Mouse (Mus musculus) granulocyte monocyte progenitor cell, adult 5-6 weeks (primary cell): ENCODE results near the gene Arhgef3. TPM values are rescaled to one million over a fixed set of nuclear protein-coding genes. Genes with fewer than 3 reads are reported as not detected.
"Not testable (repeated sequence)": the region's sequence is repeated elsewhere in the genome, so short reads cannot be mapped to it uniquely, and the experiment has no call there.

Experiments used
- ATAC-seq: replicated peaks from 2 replicates; pipeline ENCODE4 v1.8.0; 2016; ENCODE audit warnings: mild to moderate bottlenecking, moderate TSS enrichment, inconsistent platforms; ENCODE audit not compliant: poor library complexity, severe bottlenecking
- total RNA-seq, 2 experiments: library from RNA; stranded (forward) in 1 of 2; stranded (reverse) in 1 of 2; fragments of 200-712, 200-1000 nt in 1 of 2; fragments of >200 nt in 1 of 2; fragmentation: Nextera tagmentation in 1 of 2; gene quantifications; 2 replicates each; pipeline ENCODE4 v1.2.3; 2014 to 2017

Gene Arhgef3
- total RNA-seq, 2 experiments from 2014 or later: 13.8 to 14.7 TPM

DNA sequence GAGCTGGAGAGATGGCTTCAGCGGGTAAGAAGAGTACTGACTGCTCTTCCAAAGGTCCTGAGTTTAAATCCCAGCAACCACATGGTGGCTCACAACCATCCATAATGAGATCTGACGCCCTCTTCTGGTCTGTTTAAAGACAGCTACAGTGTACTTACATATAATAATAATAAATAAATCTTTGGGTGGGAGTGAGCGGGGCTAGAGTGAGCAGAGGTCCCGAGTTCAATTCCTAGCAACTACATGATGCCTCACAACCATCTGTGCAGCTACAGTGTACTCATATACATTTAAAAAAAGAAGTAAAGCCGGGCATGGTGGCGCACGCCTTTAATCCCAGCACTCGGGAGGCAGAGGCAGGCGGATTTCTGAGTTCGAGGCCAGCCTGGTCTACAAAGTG is 132.2 kb downstream of the Arhgef3 start:
- not testable (repeated sequence) for ATAC-seq

DNA sequence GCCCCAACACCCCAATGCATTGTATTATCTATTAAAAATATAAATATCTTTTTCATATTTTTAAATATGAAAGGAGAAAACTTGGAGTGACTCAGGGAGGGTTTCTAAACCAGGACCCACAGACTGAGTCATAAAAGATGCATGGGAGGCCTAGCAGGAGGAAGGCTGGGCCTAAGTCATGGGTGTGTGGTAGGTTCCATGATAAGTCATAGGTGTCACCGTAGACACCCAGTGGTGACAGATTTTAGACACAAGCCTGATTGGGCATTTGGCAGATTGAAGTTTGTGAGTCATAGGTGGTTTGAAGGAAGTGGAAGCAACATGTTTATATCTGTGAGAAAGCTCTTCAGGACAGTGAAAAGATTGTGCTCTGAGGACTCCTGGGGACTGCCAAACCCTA is 134.4 kb downstream of the Arhgef3 start:
- ATAC-seq: no peak

DNA sequence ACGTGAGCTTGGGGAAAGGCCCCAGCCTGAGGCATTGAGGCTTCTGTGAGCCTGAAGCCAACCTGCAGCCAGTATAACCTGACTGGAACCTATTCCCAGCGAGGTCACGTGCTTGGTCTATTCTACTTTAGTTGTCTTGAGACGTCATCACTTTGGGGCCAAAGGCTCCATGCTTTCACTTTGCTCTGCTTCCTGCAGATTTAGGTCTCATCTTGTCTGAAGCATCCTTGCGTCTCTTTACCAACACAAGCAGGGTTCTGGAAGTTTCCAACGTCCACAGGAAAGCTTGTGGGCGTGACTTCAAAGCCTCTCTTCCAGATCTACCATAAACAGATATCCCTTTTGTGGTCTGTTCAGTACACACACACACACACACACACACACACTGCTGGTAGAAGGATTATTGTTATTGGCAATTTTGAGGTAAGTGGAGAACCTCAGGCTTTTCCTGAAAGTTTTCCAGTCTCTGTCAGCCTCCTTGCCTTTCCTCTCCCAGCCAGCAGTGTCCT is 135.6 kb downstream of the Arhgef3 start:
- no peak for ATAC-seq

DNA sequence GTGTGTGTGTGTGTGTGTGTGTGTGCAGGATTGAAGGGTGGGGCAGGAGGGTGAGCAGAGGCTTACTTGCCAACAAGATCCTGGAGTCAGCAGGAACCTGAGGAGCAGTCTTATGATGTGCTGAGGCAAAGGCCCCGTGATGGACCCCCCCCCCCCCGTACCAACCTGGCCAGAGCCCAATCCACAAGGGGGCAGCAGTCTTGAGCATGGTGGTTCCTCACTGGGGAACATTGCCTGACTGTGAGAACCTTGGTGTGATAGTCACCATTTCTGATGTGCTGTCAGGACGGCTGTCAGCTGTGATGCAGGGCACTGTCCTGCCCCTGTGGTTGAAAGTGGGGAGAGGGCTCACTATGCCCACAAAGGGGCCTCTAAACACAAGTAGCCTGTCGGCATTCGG is 138.7 kb downstream of the Arhgef3 start:
- ATAC-seq: no peak

DNA sequence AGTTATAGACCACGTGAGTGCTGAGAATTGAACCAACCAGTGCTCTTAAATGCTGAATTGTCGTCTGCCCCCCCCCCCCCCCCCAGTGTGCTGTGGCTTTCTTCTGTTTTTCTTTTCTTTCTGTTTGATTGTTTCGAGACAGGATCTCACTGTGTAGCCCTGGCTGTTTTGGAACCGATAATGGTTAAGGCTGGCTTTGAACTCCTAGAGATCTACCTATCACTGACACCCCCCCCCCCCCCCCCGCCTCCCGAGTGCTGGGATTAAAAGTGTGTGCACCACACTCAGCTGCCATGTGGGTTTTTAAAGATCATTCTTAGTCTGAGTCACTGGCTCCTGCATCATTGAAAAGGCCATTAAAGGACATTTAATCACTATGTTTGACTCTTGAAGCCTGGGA is 147.7 kb downstream of the Arhgef3 start:
- no peak for ATAC-seq

DNA sequence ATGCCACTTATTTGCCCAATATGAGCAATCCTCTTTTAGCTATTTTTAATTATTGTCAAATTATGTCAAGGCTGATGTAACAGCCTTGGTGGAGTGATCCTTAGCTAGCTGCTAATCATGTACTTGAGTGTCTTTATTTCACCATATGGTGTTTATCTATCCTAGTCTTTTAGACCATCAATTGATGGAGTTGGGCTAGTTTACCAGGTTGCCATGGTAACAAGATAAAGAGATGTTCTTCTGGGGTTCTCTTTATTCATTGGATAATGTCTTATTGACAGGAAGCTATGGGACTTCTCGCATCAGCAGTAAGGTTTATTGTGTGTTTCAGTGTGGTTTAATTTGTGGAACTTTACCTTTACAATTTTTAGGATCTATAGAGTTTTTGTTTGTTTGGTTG is 151.9 kb downstream of the Arhgef3 start:
- no peak for ATAC-seq

DNA sequence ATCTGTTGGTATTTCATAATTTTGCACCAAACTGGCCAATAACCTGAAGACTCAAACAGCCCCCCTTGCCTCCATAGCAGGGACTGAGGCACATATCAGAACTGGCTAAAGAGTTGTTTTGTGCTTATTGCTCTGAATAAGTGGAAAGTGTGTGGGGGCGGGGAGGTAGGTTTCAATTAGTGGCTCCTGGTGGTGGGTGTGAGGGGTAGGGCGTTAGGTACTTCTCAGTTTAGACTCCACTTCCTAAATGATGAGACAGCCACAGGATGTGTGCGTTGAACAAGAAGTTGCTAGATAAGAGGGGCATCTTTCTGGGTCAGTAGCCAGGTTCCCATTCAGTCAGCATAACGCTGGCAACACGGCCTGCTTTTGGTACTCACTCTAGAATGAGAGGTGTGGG is 153.4 kb downstream of the Arhgef3 start:
- ATAC-seq: no peak

DNA sequence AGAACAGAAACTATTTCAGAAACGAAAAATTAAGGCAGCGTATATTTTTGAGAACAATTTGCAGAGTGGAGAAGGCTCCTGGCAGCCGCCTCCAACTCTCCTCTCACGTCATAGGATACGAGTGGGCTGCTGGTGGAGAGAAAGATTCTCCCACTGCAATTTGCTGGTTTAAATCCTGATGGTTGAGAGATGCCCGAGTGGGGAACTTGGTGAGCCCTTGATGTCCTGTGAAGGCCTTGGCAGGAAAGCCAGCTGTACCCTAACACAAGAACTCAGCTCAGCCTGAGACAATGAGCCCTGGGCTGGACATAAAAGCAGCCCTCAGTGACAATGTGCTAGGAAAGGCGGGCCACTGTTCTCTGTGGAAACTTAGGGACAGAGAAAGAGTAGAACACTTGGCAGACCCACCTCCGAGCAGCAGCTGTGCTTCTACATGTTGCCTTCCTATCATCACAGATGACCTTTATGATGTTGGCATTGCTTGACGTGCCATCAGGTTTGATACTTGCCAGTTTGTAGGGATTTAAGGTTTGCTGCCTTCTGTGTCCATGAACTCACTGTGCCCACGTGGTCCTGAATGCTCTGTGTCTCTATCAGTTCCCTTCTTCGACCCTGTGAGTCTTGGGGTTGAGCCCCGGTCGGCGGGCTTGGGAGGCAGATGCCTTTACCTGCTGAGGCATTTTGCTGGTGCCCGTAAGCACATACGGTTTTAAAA is 154.4 kb downstream of the Arhgef3 start:
- ATAC-seq: no peak

DNA sequence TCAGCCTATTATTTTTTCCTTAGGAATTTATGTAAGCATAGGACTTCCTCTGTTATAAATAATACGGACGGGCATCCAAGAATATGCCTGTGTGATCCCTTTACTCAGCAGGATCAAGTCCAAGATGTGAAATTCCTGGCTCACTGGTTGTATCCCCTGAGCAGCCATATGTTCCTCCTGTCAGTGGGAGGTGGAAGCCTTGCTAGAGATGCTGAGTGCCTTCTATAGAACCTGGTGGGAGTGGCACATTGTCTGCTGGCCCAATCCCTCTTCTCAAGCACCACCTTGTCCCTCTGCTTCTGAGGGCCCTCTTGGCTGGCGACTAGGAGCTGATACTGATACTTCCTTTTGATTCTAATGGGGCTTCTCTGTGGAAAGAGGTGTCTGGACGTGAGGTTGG is 155.1 kb downstream of the Arhgef3 start:
- ATAC-seq: no peak

DNA sequence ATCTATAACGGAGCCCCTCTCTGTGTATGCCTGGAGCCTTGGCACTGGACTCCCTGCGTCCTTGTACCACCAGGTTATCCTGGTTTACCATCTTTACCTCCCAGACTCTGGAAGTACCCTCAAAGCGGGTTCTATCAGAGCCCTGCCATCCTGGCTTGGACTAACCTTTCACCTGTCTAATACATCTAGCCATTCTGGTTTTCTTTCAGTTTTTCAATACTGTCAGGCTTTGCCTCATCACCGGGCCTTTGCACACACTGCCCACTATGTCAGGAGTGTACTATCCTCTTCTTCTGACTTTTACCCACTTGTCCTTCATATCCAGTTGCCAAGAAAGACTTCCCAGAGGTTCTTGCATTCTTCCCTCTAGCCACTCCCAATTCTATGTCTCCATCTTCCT is 155.8 kb downstream of the Arhgef3 start:
- ATAC-seq: no peak

DNA sequence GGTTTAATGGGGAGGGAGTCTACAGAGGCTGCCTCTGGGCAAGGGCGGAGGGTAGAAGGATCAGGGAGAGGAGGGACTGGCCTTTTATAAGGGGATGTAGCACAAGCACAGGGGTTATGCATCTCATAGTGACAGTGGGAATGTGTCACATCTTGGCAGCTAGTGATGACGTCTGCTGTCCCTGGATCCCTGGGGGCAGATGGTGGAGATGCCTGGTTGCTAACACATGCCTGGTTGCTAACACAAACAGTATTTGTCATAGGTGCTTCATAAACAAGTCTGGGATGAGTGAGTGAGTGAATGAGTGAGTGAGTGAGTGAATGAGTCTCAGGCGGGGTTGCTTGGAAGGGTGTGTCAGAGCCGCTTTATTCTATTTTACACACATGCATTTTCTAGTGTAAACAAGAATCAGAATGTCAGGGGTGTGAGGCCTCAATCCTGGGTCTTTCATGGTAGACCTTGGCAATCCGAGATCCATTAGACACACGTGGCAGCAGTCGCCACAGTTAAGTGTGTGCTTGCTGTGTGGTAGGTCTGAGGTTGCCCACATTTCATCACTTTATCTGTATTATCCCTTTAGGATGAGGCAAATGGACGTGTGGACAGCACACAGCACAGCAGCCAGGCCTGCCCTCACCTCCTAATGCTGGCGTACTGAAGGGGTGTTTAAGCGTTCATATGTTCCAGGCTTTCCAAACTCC is 156.8 kb downstream of the Arhgef3 start:
- no peak for ATAC-seq

DNA sequence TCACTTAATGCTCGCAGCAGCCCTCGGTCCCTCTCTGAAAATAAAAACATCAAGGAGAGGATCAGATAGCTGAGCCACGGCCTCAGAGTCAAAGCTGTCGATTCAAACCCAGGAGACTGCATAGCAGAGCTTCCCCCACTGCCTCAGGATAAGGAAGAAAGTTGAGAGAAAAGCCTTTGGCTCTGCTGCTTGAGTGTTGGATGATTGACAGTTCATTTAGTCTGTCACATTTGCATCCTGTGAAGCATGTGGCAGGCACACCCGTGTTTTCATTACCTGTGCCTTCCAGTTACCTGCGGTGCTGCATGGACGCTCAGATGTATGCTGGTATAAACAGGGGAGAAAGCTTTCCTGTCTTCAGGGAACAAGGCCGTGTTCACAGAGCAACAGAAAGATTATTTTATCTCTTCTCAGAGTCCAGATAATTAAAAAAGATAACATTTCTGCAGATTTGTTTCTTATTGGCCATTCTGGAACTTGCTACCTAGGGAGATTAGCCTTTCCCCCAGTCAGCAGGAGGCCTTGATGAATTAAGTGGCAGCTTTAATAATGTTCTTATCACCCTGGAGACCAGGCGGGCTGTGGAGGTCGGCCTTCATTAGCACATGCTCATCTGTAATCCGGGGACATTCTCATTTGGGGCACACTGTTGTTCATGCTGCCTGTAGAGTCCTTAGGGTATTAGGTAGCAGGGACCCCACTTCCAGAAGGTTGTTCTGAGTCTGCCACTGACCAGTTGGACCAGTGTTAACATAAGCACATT is 157.6 kb downstream of the Arhgef3 start:
- ATAC-seq: no peak

DNA sequence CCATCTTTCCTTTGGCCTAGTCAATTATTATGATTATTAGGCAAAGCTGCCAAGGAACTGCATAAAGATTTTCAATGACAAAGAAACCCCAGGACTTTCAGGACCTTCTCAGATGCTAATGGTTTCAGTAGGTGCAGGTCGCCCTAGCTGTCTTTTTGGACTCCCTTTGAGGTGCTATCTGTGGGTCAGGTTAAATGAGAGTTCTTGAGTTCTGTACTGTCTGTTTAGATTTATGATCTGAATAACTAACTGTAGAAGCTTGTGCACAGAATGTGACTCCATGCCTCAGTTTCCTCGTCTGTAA is 158.1 kb downstream of the Arhgef3 start:
- ATAC-seq: no peak

DNA sequence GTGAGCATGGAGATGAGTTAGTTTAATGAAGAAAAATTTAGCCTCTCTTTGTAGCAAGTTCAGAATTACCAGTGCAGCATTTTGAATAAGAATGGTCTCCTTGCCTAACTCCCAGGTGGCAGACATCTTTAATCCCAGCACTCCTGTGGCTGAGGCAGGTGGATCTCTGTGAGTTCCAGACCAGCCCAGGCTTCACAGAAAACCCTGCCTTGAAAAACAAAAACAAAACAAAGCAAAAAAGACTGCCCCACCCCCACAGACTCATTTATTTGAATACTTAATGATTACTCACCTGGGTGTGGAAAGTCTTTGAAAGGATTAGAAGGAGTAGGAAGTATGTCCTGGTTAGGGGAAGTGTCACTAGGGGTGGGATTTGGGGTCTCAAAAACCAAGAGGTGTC is 158.5 kb downstream of the Arhgef3 start:
- no peak for ATAC-seq

DNA sequence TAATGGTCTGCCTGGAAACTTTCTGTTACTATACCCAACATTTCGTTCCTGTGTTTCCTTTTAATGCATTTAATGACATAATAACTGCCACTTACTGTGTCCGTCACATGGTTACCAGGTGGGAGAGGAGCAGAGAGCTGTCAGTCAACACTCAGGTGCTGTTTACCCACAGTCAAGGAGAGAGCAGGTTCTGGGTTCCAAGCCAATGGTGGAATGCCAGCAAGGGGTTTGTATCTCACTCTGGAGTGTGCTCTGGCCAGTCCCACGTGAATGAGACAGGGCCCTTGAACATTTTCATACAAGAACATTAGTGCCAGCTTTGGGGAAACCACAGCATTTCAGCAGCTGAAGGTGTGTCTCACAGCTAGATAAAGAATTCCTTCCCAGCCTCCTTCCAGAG is 162.6 kb downstream of the Arhgef3 start:
- no peak for ATAC-seq

DNA sequence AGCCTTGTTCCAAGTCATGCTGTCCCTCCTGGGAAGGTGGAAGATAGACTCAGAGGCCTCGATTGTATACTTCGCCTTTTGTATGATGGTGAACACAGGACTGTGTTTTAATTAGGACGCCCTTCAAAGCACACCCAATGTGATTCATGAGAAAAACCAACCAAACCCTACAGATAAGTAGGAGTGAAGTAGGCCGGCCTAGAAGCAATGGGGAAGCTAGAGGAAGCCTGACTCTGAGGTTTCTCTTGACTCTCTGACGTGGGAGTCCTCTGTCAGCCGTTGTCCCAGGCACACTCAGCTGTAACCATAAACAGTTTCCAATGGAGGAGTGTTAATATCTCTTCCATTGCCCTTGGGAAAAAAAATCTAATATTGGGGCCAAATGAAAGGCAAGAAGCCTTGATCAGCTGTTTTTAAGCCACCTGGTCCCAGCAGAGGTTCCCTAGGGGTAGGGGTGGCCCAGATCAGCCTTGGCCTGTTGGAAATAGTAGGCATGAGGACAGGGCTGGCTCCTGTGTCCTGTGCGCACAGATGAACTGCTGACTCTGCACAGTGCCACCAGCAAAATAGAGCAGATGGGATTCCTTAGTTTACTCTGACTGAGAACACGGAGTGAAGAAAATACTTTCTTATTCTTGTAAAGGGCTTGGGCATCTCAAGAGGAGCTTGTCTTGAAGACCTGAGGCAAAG is 165.6 kb downstream of the Arhgef3 start:
- ATAC-seq: no peak

DNA sequence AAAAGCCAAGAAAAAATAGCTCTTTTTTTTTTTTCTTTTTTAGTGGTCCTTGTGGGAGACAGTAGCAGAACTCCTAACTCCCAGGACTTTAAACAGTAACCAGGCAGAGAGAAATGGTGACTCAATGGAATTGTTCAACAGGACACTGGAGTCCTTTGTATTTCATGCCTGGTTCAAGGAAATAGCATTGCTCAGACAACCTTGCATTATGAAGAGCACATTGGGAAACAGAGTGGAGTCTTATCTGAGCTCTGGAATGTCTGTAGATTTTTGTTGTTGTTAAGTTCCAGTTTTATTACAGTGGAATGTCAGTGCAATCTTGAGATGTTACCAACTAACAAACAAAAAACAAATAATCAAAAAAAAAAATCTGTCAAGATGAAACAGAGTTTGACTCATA is 169.3 kb downstream of the Arhgef3 start:
- no peak for ATAC-seq

DNA sequence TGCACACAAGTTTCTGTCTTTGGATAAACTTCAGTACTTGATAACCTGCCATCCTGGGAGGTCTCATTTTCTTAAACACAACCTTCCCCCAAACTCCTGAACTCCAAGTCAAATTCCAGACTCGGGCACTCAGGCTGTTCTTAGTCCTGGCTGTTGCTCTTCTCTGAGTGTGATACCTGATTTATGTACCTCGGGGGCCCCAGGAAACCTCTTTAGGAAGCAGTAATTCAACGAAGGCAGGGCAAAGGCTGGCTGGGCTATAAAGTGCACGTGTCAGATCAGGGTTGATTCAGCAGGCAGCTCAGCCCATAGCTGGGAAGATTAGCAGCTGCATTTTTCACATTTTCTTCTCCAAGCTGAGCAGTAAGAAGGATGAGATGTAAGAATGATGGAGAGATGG is 171.5 kb downstream of the Arhgef3 start:
- no peak for ATAC-seq

DNA sequence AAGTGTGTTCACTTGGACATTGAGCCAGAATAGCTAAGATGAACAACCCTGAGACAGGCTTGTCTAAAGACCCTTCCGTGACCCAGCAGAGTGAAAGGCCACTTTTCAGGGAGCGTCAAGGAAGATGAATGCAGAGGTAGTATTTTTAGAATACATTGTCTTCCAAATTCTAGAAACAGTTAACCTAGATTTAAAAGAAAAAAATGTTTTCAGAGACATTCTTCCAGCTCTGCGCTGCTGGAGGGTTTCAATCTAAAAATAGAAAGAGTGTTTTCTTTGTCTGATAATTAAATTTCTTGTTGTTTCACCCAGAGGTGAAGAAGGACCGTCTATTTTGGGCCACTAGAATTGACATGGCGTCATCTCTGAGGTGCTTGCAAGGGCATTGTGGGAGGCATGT is 174.4 kb downstream of the Arhgef3 start:
- no peak for ATAC-seq

DNA sequence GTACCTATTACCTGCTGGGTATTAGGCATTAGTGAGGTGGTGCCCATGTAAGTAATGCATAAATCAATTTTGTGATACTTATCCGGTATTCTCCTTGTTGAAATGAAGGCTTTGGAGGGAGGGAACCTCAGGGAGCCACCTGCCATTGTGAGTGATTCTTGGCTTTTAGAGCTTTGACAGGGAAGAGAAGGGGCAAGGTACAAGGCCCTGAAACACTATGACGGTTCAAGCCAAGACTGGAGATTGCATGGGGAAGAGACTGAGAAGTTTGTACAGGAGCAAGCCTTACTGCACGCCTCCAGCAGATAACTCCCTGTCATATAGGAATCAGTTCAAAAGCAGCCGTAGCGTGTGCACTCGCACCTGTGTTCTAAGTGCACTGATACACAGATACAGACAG is 177.4 kb downstream of the Arhgef3 start:
- ATAC-seq: no peak

DNA sequence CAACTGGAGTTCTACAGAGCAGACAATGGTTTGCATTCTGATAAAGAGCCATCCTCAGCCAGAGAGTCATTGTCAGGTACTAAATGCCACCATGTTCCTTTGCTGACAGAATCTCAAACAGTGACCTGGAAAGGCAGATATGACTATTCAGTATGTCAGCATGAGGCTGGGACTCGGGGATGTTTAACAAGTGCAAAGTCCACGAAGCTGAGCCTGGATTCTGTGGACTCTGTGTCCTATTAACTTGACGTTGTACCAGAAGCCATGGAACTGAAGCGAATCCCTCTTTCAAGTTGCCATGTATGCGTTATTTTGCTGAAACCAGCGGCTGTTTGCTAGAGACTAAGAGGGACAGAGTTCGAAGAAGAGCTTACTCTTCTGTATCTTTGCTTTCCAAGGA is 181.1 kb downstream of the Arhgef3 start:
- ATAC-seq: no peak
